Mouse (Mus musculus) midbrain, embryonic 15.5 days (tissue): ENCODE results near the gene Samd4b. TPM values are rescaled to one million over a fixed set of nuclear protein-coding genes. Genes with fewer than 3 reads are reported as not detected.

Source experiments
- ATAC-seq: fragments of 200-750 bp; cut with Nextera tagmentation; replicated peaks from 2 replicates; pipeline ENCODE4 v1.8.0; 2017; ENCODE audit warnings: moderate TSS enrichment
- H3K27ac ChIP-seq: fragments of 300-500 bp; sonication (generic); 2 replicates; pipeline ENCODE4 v1.5.1; 2015; ENCODE audit warnings: mild to moderate bottlenecking, inconsistent platforms
- H3K27me3 ChIP-seq: fragments of 300-500 bp; sonication (generic); replicated peaks from 2 replicates; pipeline ENCODE4 v1.6.1; 2015; ENCODE audit warnings: inconsistent platforms
- H3K36me3 ChIP-seq: fragments of 300-500 bp; sonication (generic); replicated peaks from 2 replicates; pipeline ENCODE4 v1.6.1; 2015; ENCODE audit warnings: inconsistent platforms
- H3K4me1 ChIP-seq: fragments of 300-500 bp; sonication (generic); 2 replicates; pipeline ENCODE4 v1.6.1; 2015; ENCODE audit warnings: inconsistent platforms
- H3K4me2 ChIP-seq: fragments of 300-500 bp; sonication (generic); 2 replicates; pipeline ENCODE4 v1.6.1; 2015; ENCODE audit warnings: inconsistent platforms, mild to moderate bottlenecking, moderate library complexity
- H3K4me3 ChIP-seq: fragments of 300-500 bp; sonication (generic); 2 replicates; pipeline ENCODE4 v1.5.1; 2015; ENCODE audit warnings: mild to moderate bottlenecking, inconsistent platforms
- H3K9ac ChIP-seq: fragments of 300-500 bp; sonication (generic); 2 replicates; pipeline ENCODE4 v1.6.1; 2015; ENCODE audit warnings: mild to moderate bottlenecking, inconsistent platforms
- H3K9me3 ChIP-seq: fragments of 300-500 bp; sonication (generic); 2 replicates; pipeline ENCODE4 v1.6.1; 2016; ENCODE audit warnings: inconsistent platforms
- WGBS: fragments of 180-500 bp; shearing (Covaris S2); methylation state at CpG from one replicate; pipeline ENCODE4 v1.1.7; 2015; ENCODE audit warnings: mixed read lengths; 5-methylcytosine and 5-hydroxymethylcytosine counted together
- polyA plus RNA-seq: library from polyadenylated mRNA; unstranded; fragments of >200 nt; fragmentation: Nextera tagmentation; extraction: Ambion mirVana; gene quantifications from 2 replicates; pipeline ENCODE4 v1.2.1, GENCODE M21; 2015

The Samd4b gene
- polyA plus RNA-seq, 1 experiment from 2014 or later = 22.8 TPM

DNA sequence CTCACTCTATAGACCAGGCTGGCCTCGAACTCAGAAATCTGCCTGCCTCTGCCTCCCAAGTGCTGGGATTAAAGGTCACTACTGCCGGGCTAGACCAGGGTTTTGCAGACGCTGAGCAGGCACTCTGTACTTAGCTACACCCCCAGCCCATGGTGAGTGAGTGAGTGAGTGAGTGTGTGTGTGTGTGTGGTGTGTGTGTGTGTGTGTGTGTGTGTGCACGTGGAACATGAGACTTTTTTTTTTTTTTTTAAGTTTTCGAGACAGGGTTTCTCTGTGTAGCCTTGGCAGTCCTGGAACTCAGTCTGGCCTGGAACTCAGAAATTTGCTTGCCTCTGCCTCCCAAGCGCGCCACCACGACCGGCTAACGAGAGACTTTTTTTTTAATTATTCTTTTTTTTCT, 223.3 kb downstream of the Samd4b start:
- ATAC-seq = no peak
- Histone ChIP-seq H3K9ac (no peak overlapping the region), H3K4me1 (peaks cover 59% of the 10 kb centered on the region), H3K27ac (no peak overlapping the region), H3K9me3 (no peaks in the 10 kb centered on the region), H3K27me3 (no peaks in the 10 kb centered on the region), H3K36me3 (no peaks in the 10 kb centered on the region), H3K4me3 (no peak overlapping the region), H3K4me2 (no peak overlapping the region)
- WGBS = 82% methylated on average over 10 of the region's 10 CpGs

DNA sequence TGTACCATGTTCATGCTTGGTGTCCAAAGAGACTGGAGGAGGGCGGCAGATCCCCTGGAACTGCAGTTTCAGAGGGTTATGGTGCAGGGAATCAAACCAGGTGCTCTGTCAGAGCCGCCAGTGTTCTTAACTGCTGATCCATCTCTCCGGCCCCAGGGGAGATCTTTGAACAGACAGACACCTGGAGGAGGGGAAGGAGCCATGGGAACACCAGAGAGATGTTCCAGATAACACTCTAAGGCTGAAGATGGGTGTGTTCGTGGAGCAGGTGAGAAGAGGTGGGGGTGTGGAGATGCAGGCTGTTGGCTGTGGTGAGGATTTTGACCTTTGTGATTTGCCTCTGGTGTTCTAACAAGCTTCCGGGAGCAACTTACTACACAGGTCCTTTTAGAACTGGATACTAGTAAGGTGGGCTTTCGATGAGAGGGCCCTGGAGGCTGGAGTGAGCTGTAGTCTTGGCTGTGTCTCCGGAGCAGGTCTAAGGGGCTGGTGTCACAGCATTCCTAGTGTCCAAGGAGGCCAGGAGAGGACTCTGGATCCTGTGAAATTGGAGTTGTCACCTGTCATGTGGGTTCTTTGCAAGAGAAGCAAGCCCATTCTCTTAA, 224.0 kb downstream of the Samd4b start:
- H3K4me2 ChIP-seq = no peak overlapping the region
- no peaks in the 10 kb centered on the region for H3K9me3 ChIP-seq
- H3K4me3 ChIP-seq = no peak overlapping the region
- H3K36me3 ChIP-seq = no peaks in the 10 kb centered on the region
- no peak for ATAC-seq
- 86% methylated on average over 7 of the region's 7 CpGs for WGBS
- no peaks in the 10 kb centered on the region for H3K27me3 ChIP-seq
- H3K27ac ChIP-seq = peak overlapping the region; percentile 4; the same call in 1 of the 2 replicates
- H3K9ac ChIP-seq = no peak overlapping the region; the same call in 1 of the 2 replicates
- H3K4me1 ChIP-seq = peaks cover 53% of the 10 kb centered on the region

DNA sequence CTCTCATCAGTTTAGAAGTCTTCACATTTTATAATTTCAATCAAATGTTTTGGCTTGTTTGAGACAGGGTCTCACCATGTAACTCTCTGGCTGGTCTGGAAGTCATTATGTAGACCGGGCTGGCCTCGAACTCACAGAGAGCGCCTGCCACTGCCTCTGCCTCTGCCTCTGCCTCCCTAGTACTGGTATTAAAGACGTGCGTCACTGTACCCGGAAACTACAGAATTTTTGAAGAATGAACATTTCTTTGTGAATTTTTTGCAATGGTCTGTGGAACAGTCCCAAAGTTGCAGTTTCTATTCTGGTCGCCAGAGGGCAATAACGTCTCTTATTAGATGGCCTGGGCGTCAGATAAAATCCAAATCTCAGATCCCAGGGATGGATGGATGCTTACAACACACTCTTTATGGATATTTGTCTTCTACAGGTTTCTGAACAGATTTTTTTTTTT, 224.8 kb downstream of the Samd4b start:
- peak overlapping the region; percentile 89 for H3K27ac ChIP-seq
- 1% methylated on average over 9 of the region's 9 CpGs for WGBS
- no peak overlapping the region for H3K9ac ChIP-seq
- no peaks in the 10 kb centered on the region for H3K36me3 ChIP-seq
- H3K4me1 ChIP-seq = peaks cover 45% of the 10 kb centered on the region
- H3K4me3 ChIP-seq = peak overlapping the region; percentile 84
- no peaks in the 10 kb centered on the region for H3K27me3 ChIP-seq
- H3K4me2 ChIP-seq = peak overlapping the region; percentile 95
- no peaks in the 10 kb centered on the region for H3K9me3 ChIP-seq
- peak; percentile 27 for ATAC-seq

DNA sequence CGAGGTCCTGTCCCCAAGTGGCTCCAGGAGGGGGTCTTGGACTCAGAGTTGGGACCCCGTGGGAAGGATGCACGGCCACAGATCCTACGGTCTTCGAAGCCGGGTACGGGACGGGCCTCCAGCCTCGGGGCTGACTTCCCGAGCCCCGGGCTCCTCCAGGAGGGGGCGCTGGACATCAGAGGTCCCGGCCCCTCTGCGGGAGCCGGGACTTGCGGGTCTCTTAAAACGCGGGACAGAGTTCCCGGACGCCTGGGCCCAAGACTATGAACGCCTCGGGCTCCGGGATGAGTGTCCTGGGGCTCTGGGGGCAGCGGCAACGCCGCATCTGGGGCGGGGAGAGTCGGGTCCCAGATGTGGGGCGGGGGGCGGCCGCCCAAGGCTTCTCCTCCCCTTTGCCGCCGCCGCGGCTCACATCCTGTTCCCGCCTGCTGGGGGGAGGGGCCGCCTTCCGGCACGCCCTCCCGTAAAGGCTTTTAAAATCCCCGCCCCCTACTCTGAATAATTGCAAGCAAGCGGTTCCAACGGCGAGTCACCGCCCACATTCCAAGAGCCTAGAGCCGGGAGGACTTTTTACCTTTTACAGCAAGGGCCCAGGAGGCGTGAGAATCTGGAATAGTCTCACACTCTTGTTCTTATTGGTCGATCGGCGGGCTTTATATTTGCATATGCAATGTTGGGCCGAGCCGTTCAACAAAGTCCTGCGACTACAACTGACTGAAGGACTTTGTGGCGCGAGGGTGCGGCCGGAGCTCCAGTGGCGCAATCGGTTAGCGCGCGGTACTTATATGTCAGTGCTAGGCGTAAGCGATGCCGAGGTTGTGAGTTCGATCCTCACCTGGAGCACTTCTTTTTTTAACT, 225.5 kb downstream of the Samd4b start, which contains the start of gene Plekhg2:
Gene Plekhg2, minus strand, starts transcription at position 349 of the 858 bp plus-strand sequence.
- Histone ChIP-seq H3K27me3 (no peaks in the 10 kb centered on the region), H3K4me1 (peaks cover 41% of the 10 kb centered on the region), H3K27ac (peak within 1 kb of the TSS; percentile 89), H3K4me3 (peak within 1 kb of the TSS; percentile 84), H3K36me3 (no peaks in the 10 kb centered on the region), H3K4me2 (peak within 1 kb of the TSS; percentile 95), H3K9me3 (no peaks in the 10 kb centered on the region), H3K9ac (peak within 1 kb of the TSS; percentile 77)
- peak; percentile 88 for ATAC-seq
- WGBS = under 1% methylated on average over 63 of the region's 66 CpGs

DNA sequence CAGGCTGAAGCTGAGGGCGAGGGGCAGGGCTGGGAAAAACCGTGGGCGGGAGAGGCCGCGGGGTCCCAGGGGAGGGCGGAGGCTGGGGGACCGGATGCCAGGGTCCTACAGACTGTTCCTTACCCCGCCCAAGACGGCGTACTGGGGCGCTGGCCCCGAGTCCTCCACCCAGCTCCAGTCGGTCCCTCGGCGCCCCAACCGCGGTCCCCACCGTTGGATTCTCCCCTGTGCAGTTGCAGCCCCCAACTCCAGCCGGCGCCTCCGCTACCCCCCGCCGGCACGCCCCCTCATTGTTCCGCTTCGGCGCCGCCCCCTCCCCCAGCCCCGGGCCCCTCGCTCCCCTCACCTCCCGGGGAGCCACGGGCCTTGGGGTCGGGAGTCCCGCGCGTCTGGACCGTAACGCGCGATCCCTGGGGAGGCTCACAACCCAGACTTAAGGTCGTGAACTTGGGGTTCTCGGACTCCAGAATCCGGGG, 226.4 kb downstream of the Samd4b start:
- Histone ChIP-seq H3K9ac (peak overlapping the region; percentile 77), H3K4me2 (peak overlapping the region; percentile 95), H3K27me3 (no peaks in the 10 kb centered on the region), H3K4me1 (peaks cover 41% of the 10 kb centered on the region), H3K36me3 (no peaks in the 10 kb centered on the region), H3K4me3 (peak overlapping the region; percentile 84), H3K9me3 (no peaks in the 10 kb centered on the region), H3K27ac (peak overlapping the region; percentile 89)
- WGBS = under 1% methylated on average over 43 of the region's 43 CpGs
- ATAC-seq = 0 out of 2 replicates have a peak, but pooled peaks have one; percentile 8

DNA sequence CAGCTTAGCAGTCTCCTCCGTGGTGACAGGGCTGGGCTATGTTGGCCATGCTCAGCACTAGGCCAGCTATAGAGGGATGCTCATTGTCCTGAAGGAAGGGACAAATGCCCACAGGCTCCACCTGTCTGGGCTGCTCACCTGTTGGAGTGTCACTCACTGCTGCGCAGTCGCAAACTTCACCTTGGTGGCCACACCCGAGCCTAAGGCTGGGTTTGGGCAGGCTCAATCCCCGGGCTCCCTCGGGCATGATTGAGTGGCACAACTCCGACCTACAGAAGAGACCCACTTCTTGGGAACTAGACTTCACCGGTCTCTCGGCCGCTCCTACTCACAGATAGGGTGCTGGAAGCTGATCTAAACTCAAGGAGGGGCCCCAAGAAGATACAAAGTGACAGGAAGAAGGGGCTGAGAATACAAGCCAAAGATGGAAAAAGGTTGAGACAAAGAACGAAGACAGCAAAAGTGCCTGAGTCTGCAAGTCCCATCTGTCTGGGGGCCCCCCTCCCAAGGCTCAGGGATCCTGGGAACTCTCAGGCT, 226.9 kb downstream of the Samd4b start:
- H3K4me2 ChIP-seq = peak overlapping the region; percentile 95
- peak overlapping the region; percentile 84 for H3K4me3 ChIP-seq
- no peaks in the 10 kb centered on the region for H3K36me3 ChIP-seq
- H3K27me3 ChIP-seq = no peaks in the 10 kb centered on the region
- H3K9me3 ChIP-seq = no peaks in the 10 kb centered on the region
- H3K9ac ChIP-seq = peak overlapping the region; percentile 77
- H3K27ac ChIP-seq = peak overlapping the region; percentile 89
- peaks cover 36% of the 10 kb centered on the region for H3K4me1 ChIP-seq
- ATAC-seq = no peak
- WGBS = 9% methylated on average over 11 of the region's 11 CpGs

DNA sequence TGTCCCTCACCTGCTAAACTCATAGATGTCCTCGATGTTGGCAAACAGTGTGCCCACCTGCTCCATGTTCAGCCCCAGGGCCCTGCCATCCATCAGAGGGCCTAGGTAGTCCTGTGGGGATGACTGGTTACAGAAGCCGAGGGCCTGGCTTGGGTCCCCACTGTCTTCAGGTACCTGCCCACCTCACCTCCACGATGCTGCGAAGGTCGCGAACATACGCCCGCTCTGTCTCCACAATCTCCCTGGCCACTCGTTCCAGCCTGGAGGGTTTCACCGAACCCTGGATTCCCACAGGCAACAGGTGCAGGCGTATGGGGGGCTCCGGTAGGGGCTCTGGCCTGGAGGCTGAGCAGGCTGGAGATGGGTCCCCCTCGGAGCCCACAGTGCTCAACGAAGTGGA, 227.9 kb downstream of the Samd4b start:
- Histone ChIP-seq H3K9ac (no peak overlapping the region), H3K36me3 (0 out of 2 replicates have a peak, but pooled peaks cover 2% of the 10 kb centered on the region), H3K4me2 (peak overlapping the region; percentile 95), H3K27ac (no peak overlapping the region), H3K9me3 (no peaks in the 10 kb centered on the region), H3K4me1 (peaks cover 27% of the 10 kb centered on the region), H3K27me3 (no peaks in the 10 kb centered on the region), H3K4me3 (no peak overlapping the region)
- ATAC-seq = no peak
- 92% methylated on average over 14 of the region's 14 CpGs for WGBS

DNA sequence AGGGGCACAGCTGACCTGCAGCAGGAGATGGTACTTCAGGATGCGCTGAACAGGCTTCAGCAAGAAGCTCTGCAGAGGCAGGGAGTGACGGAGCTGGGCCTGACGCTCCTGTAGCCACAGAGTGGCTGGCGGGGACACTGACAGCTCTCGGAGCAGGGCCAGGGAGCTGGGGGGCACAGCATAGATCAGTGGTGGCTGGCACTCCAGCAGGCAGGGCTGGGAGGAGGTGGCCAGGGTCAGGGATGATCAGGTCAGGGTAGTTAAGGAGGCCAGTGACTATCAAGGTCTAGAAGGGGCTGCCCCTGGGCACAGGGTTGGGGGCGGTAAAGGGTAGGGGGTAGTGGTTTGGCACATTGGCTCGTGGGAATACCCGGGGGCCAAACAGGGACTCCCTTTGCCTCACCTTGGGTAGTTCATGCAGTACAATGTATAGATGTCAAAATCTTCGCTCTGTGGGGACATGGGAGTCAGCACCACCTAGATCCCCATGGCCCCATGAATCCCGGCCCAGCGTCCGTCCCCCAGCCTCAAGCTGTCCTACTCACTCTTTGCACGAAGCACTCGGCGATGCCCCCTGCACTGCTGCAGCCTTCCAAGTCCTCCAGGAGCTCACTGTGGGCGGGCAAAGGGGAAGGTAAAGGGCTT, 229.5 kb downstream of the Samd4b start:
- ATAC-seq = no peak
- no peak overlapping the region for H3K9ac ChIP-seq
- H3K4me1 ChIP-seq = peaks cover 20% of the 10 kb centered on the region
- no peak overlapping the region for H3K4me3 ChIP-seq
- H3K36me3 ChIP-seq = 0 out of 2 replicates have a peak, but pooled peaks cover 10% of the 10 kb centered on the region
- no peaks in the 10 kb centered on the region for H3K9me3 ChIP-seq
- no peaks in the 10 kb centered on the region for H3K27me3 ChIP-seq
- H3K27ac ChIP-seq = no peak overlapping the region
- no peak overlapping the region for H3K4me2 ChIP-seq
- 92% methylated on average over 16 of the region's 16 CpGs for WGBS

DNA sequence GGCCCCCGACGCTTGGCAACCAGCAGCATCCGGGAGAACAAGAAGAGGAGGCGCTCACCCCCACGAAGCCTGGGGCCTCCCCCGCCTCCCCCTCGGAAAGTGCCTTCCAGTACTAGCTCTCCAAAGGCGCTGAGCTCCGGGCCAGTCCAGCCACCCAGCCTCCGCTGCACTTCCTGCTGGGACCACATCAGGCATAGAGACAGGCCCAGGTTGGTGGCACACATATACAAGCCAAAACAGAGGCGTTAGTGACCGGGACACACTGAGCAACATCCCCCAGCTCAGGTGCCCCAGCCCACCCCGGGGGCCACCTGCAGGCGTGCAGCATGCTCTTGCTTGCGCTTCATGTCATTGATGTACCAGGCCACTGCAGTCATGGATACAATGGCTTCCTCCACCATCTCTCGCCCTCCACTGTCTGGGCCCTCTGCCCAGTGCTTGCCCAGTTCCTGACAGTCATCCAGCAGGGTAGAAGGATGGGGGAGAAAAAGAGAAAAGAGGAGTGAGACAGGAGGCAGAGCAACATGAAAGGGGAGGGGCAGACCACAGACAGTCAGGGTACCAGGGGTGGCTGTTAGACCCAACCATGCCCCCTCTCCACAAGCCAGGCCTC, 230.2 kb downstream of the Samd4b start:
- Histone ChIP-seq H3K27me3 (no peaks in the 10 kb centered on the region), H3K4me2 (no peak overlapping the region), H3K9me3 (no peaks in the 10 kb centered on the region), H3K27ac (no peak overlapping the region), H3K4me3 (no peak overlapping the region), H3K36me3 (0 out of 2 replicates have a peak, but pooled peaks cover 10% of the 10 kb centered on the region), H3K9ac (no peak overlapping the region), H3K4me1 (peaks cover 20% of the 10 kb centered on the region)
- no peak for ATAC-seq
- WGBS = 90% methylated on average over 16 of the region's 16 CpGs

DNA sequence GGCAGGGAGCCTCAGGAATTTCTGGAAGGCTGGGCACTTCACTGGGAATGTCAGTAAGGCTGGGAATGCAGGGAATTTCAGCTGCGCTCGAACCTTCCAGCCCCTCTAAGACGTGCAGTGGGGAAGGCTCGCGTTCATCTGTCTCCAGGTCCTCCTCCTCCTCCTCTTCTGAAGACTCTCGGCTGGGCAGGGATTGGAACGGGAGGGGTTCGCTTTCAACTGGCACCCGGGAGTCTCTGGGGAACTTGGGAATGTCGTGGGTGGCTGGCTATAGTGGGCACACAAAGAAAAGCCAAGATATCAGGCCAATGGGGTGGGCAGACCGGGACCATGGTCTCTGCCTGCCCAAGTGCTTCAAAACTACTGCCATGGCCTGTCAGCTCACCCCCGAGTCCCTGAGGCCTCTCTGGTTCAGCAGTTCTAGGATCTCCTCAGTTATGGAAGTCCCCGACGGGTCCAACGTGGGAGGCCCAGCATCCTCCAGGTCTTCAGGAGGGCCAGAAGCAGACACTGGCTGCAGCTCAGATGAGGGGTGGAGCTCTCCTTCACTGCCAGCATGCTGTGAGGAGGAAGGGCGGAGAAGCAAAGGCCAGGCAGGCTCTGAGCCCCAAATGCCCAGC, 235.4 kb downstream of the Samd4b start:
- Histone ChIP-seq H3K4me3 (no peak overlapping the region), H3K27me3 (no peaks in the 10 kb centered on the region), H3K4me2 (no peak overlapping the region), H3K36me3 (peaks cover 23% of the 10 kb centered on the region; the same call in 1 of the 2 replicates), H3K9me3 (no peaks in the 10 kb centered on the region), H3K27ac (no peak overlapping the region), H3K4me1 (peaks cover 14% of the 10 kb centered on the region; the same call in 1 of the 2 replicates), H3K9ac (no peak overlapping the region)
- WGBS = 81% methylated on average over 16 of the region's 16 CpGs
- ATAC-seq = no peak

DNA sequence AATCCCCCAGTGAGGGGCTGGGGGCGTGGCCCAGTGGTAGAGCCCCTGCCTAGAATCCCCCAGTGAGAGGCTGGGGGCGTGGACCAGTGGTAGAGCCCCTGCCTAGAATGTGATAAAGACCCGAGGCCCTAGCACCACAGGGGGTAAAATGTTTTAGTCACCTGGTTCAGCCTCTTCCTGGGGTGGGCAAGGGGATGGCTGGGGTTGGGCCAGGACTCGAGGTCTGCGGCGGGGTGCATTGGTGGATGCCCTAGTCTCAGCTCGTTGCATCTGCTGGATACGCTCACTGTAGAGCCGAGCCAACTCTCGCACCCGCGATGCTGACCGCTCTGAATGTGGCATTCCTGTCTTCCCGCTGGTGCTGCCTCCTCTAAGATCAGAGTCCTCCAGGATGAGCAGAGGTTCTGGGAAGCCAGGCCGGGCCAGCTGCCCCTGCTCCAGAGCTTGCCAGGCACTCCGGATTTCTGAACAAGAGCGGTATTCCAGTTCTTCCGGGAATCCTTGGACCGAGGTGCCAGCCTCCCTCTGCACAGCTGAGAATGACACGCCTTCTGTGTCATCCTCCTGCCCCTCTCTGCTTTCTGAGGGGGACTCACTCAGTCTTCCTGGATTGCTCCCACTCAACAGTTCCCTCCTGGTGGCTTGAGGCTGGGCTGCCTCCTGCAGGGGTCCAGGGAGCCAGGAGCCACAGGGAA, 236.2 kb downstream of the Samd4b start:
- Histone ChIP-seq H3K27me3 (no peaks in the 10 kb centered on the region), H3K4me1 (peaks cover 14% of the 10 kb centered on the region; the same call in 1 of the 2 replicates), H3K36me3 (peaks cover 23% of the 10 kb centered on the region; the same call in 1 of the 2 replicates), H3K4me2 (no peak overlapping the region), H3K9ac (no peak overlapping the region), H3K9me3 (no peaks in the 10 kb centered on the region), H3K4me3 (no peak overlapping the region), H3K27ac (no peak overlapping the region)
- ATAC-seq = no peak
- 95% methylated on average over 20 of the region's 20 CpGs for WGBS
